Mouse (Mus musculus): ENCODE data around the gene Rbfox1.

GRCm38 (mm10) chr16:6128314-6128713 is 243.2 kb downstream of the Rbfox1 start:
- TF ChIP-seq POLR2A (IDR thresholded peaks at IDR 0.05; ENCODE audit: extremely low read depth, insufficient read depth, low read length) (no peak), CTCF (IDR thresholded peaks at IDR 0.05; ENCODE audit: extremely low read depth, insufficient read depth, low read length) (no peak)

All from cortical plate, adult 2 months (tissue).